Mouse (Mus musculus) C2C12 (cell line): ENCODE data around the gene Pim1.

Source experiments
- CTCF ChIP-seq: IDR thresholded peaks from one replicate; pipeline ENCODE4 v1.5.1; 2011; ENCODE audit not compliant: control insufficient read depth, insufficient read depth, insufficient read length
- MAX ChIP-seq: IDR thresholded peaks from one replicate; pipeline ENCODE4 v1.6.1; 2011; ENCODE audit warnings: mild to moderate bottlenecking, control low read depth
- MYOD1 ChIP-seq: IDR thresholded peaks from one replicate; pipeline ENCODE4 v1.6.1; 2011; ENCODE audit warnings: low read depth; ENCODE audit not compliant: control insufficient read depth, insufficient read length
- MYOG ChIP-seq: IDR thresholded peaks from one replicate; pipeline ENCODE4 v1.6.1; 2011; ENCODE audit not compliant: control insufficient read depth, insufficient read length; ENCODE audit errors: extremely low read depth
- USF1 ChIP-seq: IDR thresholded peaks from one replicate; pipeline ENCODE4 v1.6.1; 2011; ENCODE audit warnings: low read depth, mild to moderate bottlenecking, control low read depth, moderate library complexity

GRCm38 (mm10) chr17:29448561-29448960 is 42.0 kb upstream of the Pim1 start:
- TF ChIP-seq CTCF: no peak
- TF ChIP-seq MYOD1: no peak
- no peak for TF ChIP-seq MAX
- no peak for TF ChIP-seq USF1
- no peak for TF ChIP-seq MYOG
